Mouse (Mus musculus) kidney, adult 2 months (tissue): ENCODE results near the gene Zfp941.

Source experiments
- CTCF ChIP-seq: fragments of 200-500 bp; conservative IDR thresholded peaks from 2 replicates; pipeline ENCODE4 v1.5.1; 2011; ENCODE audit warnings: low read depth, mild to moderate bottlenecking, control low read depth, low read length, moderate library complexity, mixed read lengths; ENCODE audit not compliant: insufficient read depth, insufficient read length
- POLR2A ChIP-seq: fragments of 200-500 bp; IDR thresholded peaks from one replicate; pipeline ENCODE4 v1.6.1; 2011; ENCODE audit warnings: low read depth, low read length, control low read depth

GRCm38 (mm10) chr7:140846676-140847075, 24.7 kb upstream of the Zfp941 start:
- TF ChIP-seq CTCF (no peak), POLR2A (no peak)
